Comparison of ENCODE assay signal across 15 mouse cellular contexts in genomic region chr9:112233378-112233777, GRCm38 (mm10). TPM values are rescaled to one million over a fixed set of nuclear protein-coding genes. Genes with fewer than 3 reads are reported as not detected.
DNase-seq lines count a peak whose midpoint lies in the region; ATAC-seq and TF ChIP-seq lines count a peak whose summit lies in the region.
"Had no signal": no experiment of that assay in that cellular context is flagged by ENCODE, and none has a peak within 500 bp of the region (broad histone marks: within the 10 kb centered on the region; RNA-seq: fewer than 3 reads in every experiment).

No protein-coding gene starts in this region.

- H3K27me3 ChIP-seq in forebrain, embryonic 14.5 days (replicated peaks; ENCODE audit: control insufficient read depth, insufficient read depth, low read length): peaks cover 10% of the 10 kb centered on the region
- no peaks in the 10 kb centered on the region for H3K27me3 ChIP-seq in midbrain, embryonic 16.5 days (ENCODE audit: control insufficient read depth, insufficient read depth, low read depth, low read length)
- H3K27me3 ChIP-seq: CH12.LX had no signal

- TF ChIP-seq POLR2A in brain, embryonic 14.5 days (IDR thresholded peaks at IDR 0.05; ENCODE audit: borderline replicate concordance, extremely low read depth, insufficient read depth, insufficient read length, poor library complexity, severe bottlenecking): no peak

- 0 out of 2 replicates have a peak, but pooled peaks cover 2% of the 10 kb centered on the region for H3K4me1 ChIP-seq in forebrain, embryonic 14.5 days (ENCODE audit: control insufficient read depth, insufficient read depth, low read length)
- peaks cover 3% of the 10 kb centered on the region; the same call in 1 of the 2 replicates for H3K4me1 ChIP-seq in midbrain, embryonic 16.5 days (ENCODE audit: control insufficient read depth, insufficient read depth, low read length)

- H3K36me3 ChIP-seq in forebrain, embryonic 14.5 days (ENCODE audit: control insufficient read depth, insufficient read depth, low read length): no peaks in the 10 kb centered on the region
- H3K36me3 ChIP-seq in midbrain, embryonic 16.5 days (ENCODE audit: control insufficient read depth, insufficient read depth, low read length): no peaks in the 10 kb centered on the region
- H3K36me3 ChIP-seq: embryonic facial prominence, embryonic 12.5 days; kidney, embryonic 15.5 days; lung, embryonic 15.5 days had no signal

- H3K4me3 ChIP-seq in layer of hippocampus, adult 2 months: peak overlapping the region; percentile 77
- H3K4me3 ChIP-seq in forebrain, embryonic 14.5 days (ENCODE audit: low read depth, low read length): peak overlapping the region; percentile 58
- H3K4me3 ChIP-seq in midbrain, embryonic 16.5 days (ENCODE audit: low read depth, low read length): peak overlapping the region; percentile 74

- H3K9ac ChIP-seq in forebrain, embryonic 14.5 days (ENCODE audit: low read length): peak overlapping the region; percentile 84
- H3K9ac ChIP-seq in midbrain, embryonic 16.5 days (ENCODE audit: low read depth, low read length): peak overlapping the region; percentile 95
- H3K9ac ChIP-seq: embryonic facial prominence, embryonic 12.5 days; kidney, embryonic 15.5 days; lung, embryonic 15.5 days had no signal

- WGBS in forebrain, embryonic 14.5 days: 56% methylated on average over 6 of the region's 6 CpGs
- 50% methylated on average over 6 of the region's 6 CpGs for WGBS in midbrain, embryonic 16.5 days

- no peaks in the 10 kb centered on the region for H3K9me3 ChIP-seq in forebrain, embryonic 14.5 days (replicated peaks; ENCODE audit: control insufficient read depth, low read length)
- no peaks in the 10 kb centered on the region for H3K9me3 ChIP-seq in midbrain, embryonic 16.5 days (replicated peaks; ENCODE audit: control insufficient read depth, low read length, poor library complexity, severe bottlenecking)
- H3K9me3 ChIP-seq: embryonic facial prominence, embryonic 12.5 days; kidney, embryonic 15.5 days; lung, embryonic 15.5 days had no signal

- peak overlapping the region; percentile 98 for H3K27ac ChIP-seq in layer of hippocampus, adult 2 months
- H3K27ac ChIP-seq in forebrain, embryonic 14.5 days (ENCODE audit: low read depth, low read length): peak overlapping the region; percentile 90
- H3K27ac ChIP-seq in midbrain, embryonic 16.5 days (ENCODE audit: low read length): peak overlapping the region; percentile 98
- H3K27ac ChIP-seq: embryonic facial prominence, embryonic 12.5 days; kidney, embryonic 15.5 days; lung, embryonic 15.5 days had no signal

- no peak for ATAC-seq in forebrain, embryonic 14.5 days
- ATAC-seq in midbrain, embryonic 16.5 days: no peak

- no peak for TF ChIP-seq CTCF in layer of hippocampus, adult 2 months (conservative IDR thresholded peaks at IDR 0.05)
- TF ChIP-seq CTCF in brain, embryonic 14.5 days (IDR thresholded peaks at IDR 0.05; ENCODE audit: borderline replicate concordance, extremely low read depth, insufficient read depth, insufficient read length): no peak

- DNase-seq in layer of hippocampus, adult 2 months (ENCODE audit: low spot score in 2 of 2): no peak
- DNase-seq in layer of hippocampus, postnatal 10 days (ENCODE audit: low spot score in 2 of 2): no peak
- DNase-seq in brain, embryonic 14.5 days (ENCODE audit: low read depth): peak; percentile 47
- peak; percentile 22 for DNase-seq in forebrain, embryonic 14.5 days (ENCODE audit: low spot score)
- DNase-seq in urinary bladder, postnatal 25 days (ENCODE audit: low spot score): no peak
- DNase-seq in kidney, postnatal 25 days: no peak
- DNase-seq: cerebellum, adult 9-11 months; gastrocnemius, postnatal 25 days; right cerebral cortex, postnatal 4 days had no signal

- H3K4me2 ChIP-seq in forebrain, embryonic 14.5 days (ENCODE audit: low read length): peak overlapping the region; percentile 74
- peak overlapping the region; percentile 77 for H3K4me2 ChIP-seq in midbrain, embryonic 16.5 days (ENCODE audit: low read length)

RNA-seq across cellular contexts. Expression of gene Arpp21, which starts 2.4 kb away (rescaled TPM):
- 100 to 1,000 TPM; 242 to 245 TPM for total RNA-seq in layer of hippocampus, adult 2 months (2021)
- total RNA-seq in layer of hippocampus, postnatal 10 days (2021): 100 to 1,000 TPM; 313 to 386 TPM
- polyA plus RNA-seq in brain, embryonic 14.5 days (2012; rRNA removed): 47.1 and 48.1 TPM in 2 replicates
- polyA plus RNA-seq in forebrain, embryonic 14.5 days (2014; fragmentation: Nextera tagmentation; extraction: Ambion mirVana): 29.2 and 37.4 TPM in 2 replicates
- polyA plus RNA-seq in midbrain, embryonic 16.5 days (2015; fragmentation: Nextera tagmentation; extraction: Ambion mirVana): 56.9 and 60.3 TPM in 2 replicates
- total RNA-seq: CH12.LX had no signal
- polyA plus RNA-seq: liver, adult 2 months had no signal

Comparison
In these comparisons a context has a peak if more than half of its experiments do, and no peak if none do; other contexts are left out.
1. DNase-seq: peak in brain, embryonic 14.5 days (single experiment) and forebrain, embryonic 14.5 days (single experiment); none in layer of hippocampus, adult 2 months (0 of 2), layer of hippocampus, postnatal 10 days (0 of 2), urinary bladder, postnatal 25 days (single experiment) and kidney, postnatal 25 days (0 of 2).
2. Peak in every context shown above with its lines, with median percentiles within 50 percentile points of each other: H3K27ac ChIP-seq and H3K4me3 ChIP-seq.